Mouse (Mus musculus) neural tube, postnatal 0 days (tissue): ENCODE data around the gene Soga3. TPM values are rescaled to one million over a fixed set of nuclear protein-coding genes. Genes with fewer than 3 reads are reported as not detected.

Experiments used
- polyA plus RNA-seq: library from polyadenylated mRNA; unstranded; fragments of >200 nt; fragmentation: Nextera tagmentation; extraction: Ambion mirVana; gene quantifications from 2 replicates; pipeline ENCODE4 v1.2.1, GENCODE M21; 2015

The Soga3 gene
- polyA plus RNA-seq, result 158 and 162 TPM in 2 replicates

DNA sequence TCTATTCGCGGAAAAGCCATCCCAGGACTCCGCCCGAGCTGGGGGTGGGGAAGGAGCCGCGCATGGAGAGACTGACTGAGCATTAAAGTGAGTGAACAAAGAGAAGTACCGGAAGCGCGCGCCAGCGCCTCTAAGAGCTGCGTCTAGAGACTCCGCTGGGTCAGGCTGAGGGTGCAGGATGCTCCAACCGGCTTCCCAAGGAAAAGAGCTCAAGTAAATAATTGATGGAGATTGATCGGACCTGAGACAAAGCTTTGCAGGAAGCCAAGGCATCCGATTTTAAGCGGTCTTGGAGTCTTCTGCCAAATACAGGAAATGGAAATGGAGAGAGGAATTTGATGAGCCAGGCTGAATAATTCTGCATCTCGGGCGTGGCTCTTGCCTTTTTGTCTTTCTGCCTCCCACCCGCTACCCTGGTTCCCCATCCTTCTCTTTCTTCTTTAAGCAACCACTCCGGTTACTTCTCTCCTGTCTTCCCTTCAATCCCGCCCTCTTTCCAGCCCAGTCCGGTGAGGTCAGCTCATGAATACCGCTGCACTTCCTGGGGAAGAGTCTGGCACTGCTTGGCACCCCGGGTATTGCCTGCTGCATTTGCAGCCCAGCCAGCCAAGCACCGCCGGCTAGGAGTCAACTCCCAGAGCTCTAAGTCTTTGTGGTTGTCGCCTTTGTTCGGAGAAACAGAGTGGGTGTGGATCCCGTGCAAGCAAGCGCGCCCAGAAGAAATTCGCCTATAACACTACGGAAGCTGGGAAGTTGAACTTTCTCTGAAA is at the start of gene Soga3:
Gene Soga3, plus strand, starts transcription at position 274 of the 770 bp plus-strand sequence.

DNA sequence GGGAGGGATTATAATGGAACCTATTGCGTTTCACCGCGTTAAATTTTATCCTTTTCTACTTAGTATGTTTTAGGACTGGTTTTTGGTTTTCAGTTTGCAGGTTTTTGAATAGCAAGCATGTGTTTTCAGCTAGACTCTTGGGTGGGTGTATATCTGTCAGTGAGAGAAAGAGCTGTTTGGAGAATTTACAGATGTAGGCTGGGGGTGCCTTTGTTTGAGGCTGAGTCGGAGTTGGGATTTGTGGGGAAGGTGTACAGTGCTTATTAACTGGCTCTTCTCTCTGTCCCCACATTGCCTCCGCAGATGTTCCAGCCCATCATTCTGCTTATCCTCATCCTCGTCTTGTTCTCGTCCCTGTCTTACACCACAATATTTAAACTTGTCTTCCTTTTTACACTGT is 55.0 kb downstream of the Soga3 start, which contains the start of gene Gm49353:
Gene Gm49353, plus strand, starts transcription at position 313 of the 400 bp plus-strand sequence.

DNA sequence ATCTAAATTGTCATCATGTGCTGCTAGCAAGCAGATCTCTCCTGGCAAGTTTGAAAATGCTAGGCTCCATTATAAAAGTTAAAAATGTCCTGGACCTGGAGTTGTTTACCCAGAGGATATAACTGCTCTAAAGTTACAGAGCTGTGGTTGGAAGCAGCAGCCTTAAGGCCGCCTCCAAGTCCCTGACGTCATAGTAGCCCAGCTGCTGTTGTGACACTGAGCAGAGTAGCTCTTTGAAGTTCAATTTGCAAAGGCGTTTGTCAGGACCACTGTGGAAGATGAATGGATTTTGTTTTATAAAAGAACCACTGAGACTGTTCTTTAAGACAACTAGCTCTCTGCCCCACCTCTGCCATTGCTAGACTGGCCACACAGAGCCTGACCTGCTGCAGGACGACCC is 67.8 kb downstream of the Soga3 start, which contains the start of gene 9330159F19Rik:
Gene 9330159F19Rik, plus strand, starts transcription at position 154 of the 400 bp plus-strand sequence.

Other genes with a start within 250 kb of the Soga3 start
- not detected in 2 replicates for gene 2310057J18Rik, start 157.5 kb upstream of the Soga3 start, polyA plus RNA-seq
- 10.4 and 11.5 TPM in 2 replicates for gene Gm49353, start 55.1 kb downstream of the Soga3 start, polyA plus RNA-seq
- gene 9330159F19Rik, start 67.8 kb downstream of the Soga3 start, polyA plus RNA-seq, result 13.9 and 15.3 TPM in 2 replicates
- 29.9 and 32.3 TPM in 2 replicates for gene Echdc1, start 169.3 kb downstream of the Soga3 start, polyA plus RNA-seq
- 54.7 and 58.4 TPM in 2 replicates for gene Rnf146, start 218.6 kb downstream of the Soga3 start, polyA plus RNA-seq